In genomic region chr4:44011799-44012198, GRCm38 (mm10) we compare ENCODE assay signal across 7 mouse cellular contexts. TPM values are rescaled to one million over a fixed set of nuclear protein-coding genes. Genes with fewer than 3 reads are reported as not detected.
DNase-seq lines count a peak whose midpoint lies in the region; ATAC-seq lines count a peak whose summit lies in the region.

No protein-coding gene starts in this region.

- peak overlapping the region; percentile 67 for H3K4me2 ChIP-seq in neural tube, embryonic 11.5 days (ENCODE audit: low read depth)
- H3K4me2 ChIP-seq in embryonic facial prominence, embryonic 15.5 days (replicated peaks) = peak overlapping the region; percentile 84
- H3K4me2 ChIP-seq in limb, embryonic 13.5 days (replicated peaks) = peak overlapping the region; percentile 98
- peak overlapping the region; percentile 94 for H3K4me2 ChIP-seq in stomach, embryonic 16.5 days (ENCODE audit: low read depth, low read length)

- 82% methylated on average over 3 of the region's 3 CpGs for WGBS in neural tube, embryonic 11.5 days
- WGBS in embryonic facial prominence, embryonic 15.5 days = 83% methylated on average over 3 of the region's 3 CpGs
- 83% methylated on average over 3 of the region's 3 CpGs for WGBS in limb, embryonic 13.5 days
- 78% methylated on average over 3 of the region's 3 CpGs for WGBS in stomach, embryonic 16.5 days

- no peak for DNase-seq in neural tube, embryonic 11.5 days (ENCODE audit: low spot score)
- no peak for DNase-seq in neural tube, embryonic 10.5 days (ENCODE audit: extremely low spot score, low spot score)
- DNase-seq in frontal cortex, postnatal 25 days (ENCODE audit: low spot score in 2 of 2) = no peak
- no peak for DNase-seq in ovary, postnatal 14 days (ENCODE audit: low spot score)

- H3K4me1 ChIP-seq in neural tube, embryonic 11.5 days (ENCODE audit: control insufficient read depth, insufficient read depth, low read length) = peaks cover 12% of the 10 kb centered on the region
- H3K4me1 ChIP-seq in embryonic facial prominence, embryonic 15.5 days = peaks cover 21% of the 10 kb centered on the region
- peaks cover 20% of the 10 kb centered on the region for H3K4me1 ChIP-seq in limb, embryonic 13.5 days
- H3K4me1 ChIP-seq in stomach, embryonic 16.5 days (ENCODE audit: control insufficient read depth, insufficient read depth, low read length) = peaks cover 19% of the 10 kb centered on the region

- ATAC-seq in neural tube, embryonic 11.5 days (ENCODE audit: insufficient read depth, low FRiP score, low TSS enrichment) = no peak
- no peak for ATAC-seq in embryonic facial prominence, embryonic 15.5 days (ENCODE audit: insufficient number of reproducible peaks, low FRiP score, low TSS enrichment, low read depth)
- ATAC-seq in limb, embryonic 13.5 days (ENCODE audit: low FRiP score, low read depth) = no peak
- no peak for ATAC-seq in stomach, embryonic 16.5 days (ENCODE audit: insufficient read depth, low FRiP score)

- peak overlapping the region; percentile 51 for H3K9ac ChIP-seq in neural tube, embryonic 11.5 days (ENCODE audit: low read length)
- H3K9ac ChIP-seq in embryonic facial prominence, embryonic 15.5 days = 0 out of 2 replicates have a peak overlapping the region, but pooled peaks have one; percentile 95
- peak overlapping the region; percentile 99 for H3K9ac ChIP-seq in limb, embryonic 13.5 days
- H3K9ac ChIP-seq in stomach, embryonic 16.5 days (ENCODE audit: low read length) = peak overlapping the region; percentile 78

- H3K36me3 ChIP-seq in neural tube, embryonic 11.5 days (ENCODE audit: control insufficient read depth, insufficient read depth, low read length) = no peaks in the 10 kb centered on the region
- H3K36me3 ChIP-seq in embryonic facial prominence, embryonic 15.5 days = 0 out of 2 replicates have a peak, but pooled peaks cover 4% of the 10 kb centered on the region
- H3K36me3 ChIP-seq in limb, embryonic 13.5 days = peaks cover 5% of the 10 kb centered on the region; the same call in 1 of the 2 replicates
- no peaks in the 10 kb centered on the region for H3K36me3 ChIP-seq in stomach, embryonic 16.5 days (ENCODE audit: control insufficient read depth, insufficient read depth, low read length)

- no peaks in the 10 kb centered on the region for H3K27me3 ChIP-seq in neural tube, embryonic 11.5 days (ENCODE audit: control insufficient read depth, insufficient read depth, low read length)
- no peaks in the 10 kb centered on the region for H3K27me3 ChIP-seq in embryonic facial prominence, embryonic 15.5 days
- H3K27me3 ChIP-seq in limb, embryonic 13.5 days = no peaks in the 10 kb centered on the region
- no peaks in the 10 kb centered on the region for H3K27me3 ChIP-seq in stomach, embryonic 16.5 days (ENCODE audit: control insufficient read depth, insufficient read depth, low read length)

- no peak overlapping the region for H3K27ac ChIP-seq in neural tube, embryonic 11.5 days (ENCODE audit: low read depth, low read length)
- H3K27ac ChIP-seq in embryonic facial prominence, embryonic 15.5 days (replicated peaks) = peak overlapping the region; percentile 78
- peak overlapping the region; percentile 52; the same call in 1 of the 2 replicates for H3K27ac ChIP-seq in limb, embryonic 13.5 days
- peak overlapping the region; percentile 68 for H3K27ac ChIP-seq in stomach, embryonic 16.5 days (ENCODE audit: low read length)

- H3K4me3 ChIP-seq in neural tube, embryonic 11.5 days (ENCODE audit: low read depth, low read length) = peak overlapping the region; percentile 96
- H3K4me3 ChIP-seq in embryonic facial prominence, embryonic 15.5 days (replicated peaks) = peak overlapping the region; percentile 80
- peak overlapping the region; percentile 99 for H3K4me3 ChIP-seq in limb, embryonic 13.5 days
- peak overlapping the region; percentile 99 for H3K4me3 ChIP-seq in stomach, embryonic 16.5 days (replicated peaks; ENCODE audit: low read length)

- H3K9me3 ChIP-seq in neural tube, embryonic 11.5 days (ENCODE audit: control insufficient read depth, low read length) = no peaks in the 10 kb centered on the region
- H3K9me3 ChIP-seq in embryonic facial prominence, embryonic 15.5 days (replicated peaks) = no peaks in the 10 kb centered on the region
- no peaks in the 10 kb centered on the region for H3K9me3 ChIP-seq in limb, embryonic 13.5 days
- H3K9me3 ChIP-seq in stomach, embryonic 16.5 days (replicated peaks; ENCODE audit: control insufficient read depth, low read length) = no peaks in the 10 kb centered on the region

RNA-seq across cellular contexts. Expression of gene Clta, which starts 7.5 kb away (rescaled TPM):
- polyA plus RNA-seq in neural tube, embryonic 11.5 days (2014; fragmentation: Nextera tagmentation; extraction: Ambion mirVana) = 257 and 258 TPM in 2 replicates
- 247 and 259 TPM in 2 replicates for polyA plus RNA-seq in embryonic facial prominence, embryonic 15.5 days (2015; fragmentation: Nextera tagmentation; extraction: Ambion mirVana)
- polyA plus RNA-seq in limb, embryonic 13.5 days (2015; fragmentation: Nextera tagmentation; extraction: Ambion mirVana) = 246 and 261 TPM in 2 replicates
- 183 and 186 TPM in 2 replicates for polyA plus RNA-seq in stomach, embryonic 16.5 days (2015; fragmentation: Nextera tagmentation; extraction: Ambion mirVana)

RNA-seq across cellular contexts. Expression of gene Ccin, which starts 28.5 kb away (rescaled TPM):
- not detected in 2 replicates for polyA plus RNA-seq in neural tube, embryonic 11.5 days (2014; fragmentation: Nextera tagmentation; extraction: Ambion mirVana)
- not detected in 2 replicates for polyA plus RNA-seq in embryonic facial prominence, embryonic 15.5 days (2015; fragmentation: Nextera tagmentation; extraction: Ambion mirVana)
- polyA plus RNA-seq in limb, embryonic 13.5 days (2015; fragmentation: Nextera tagmentation; extraction: Ambion mirVana) = not detected in 2 replicates
- not detected in 2 replicates for polyA plus RNA-seq in stomach, embryonic 16.5 days (2015; fragmentation: Nextera tagmentation; extraction: Ambion mirVana)

RNA-seq across cellular contexts. Expression of gene Glipr2, which starts 54.6 kb away (rescaled TPM):
- 109 and 117 TPM in 2 replicates for polyA plus RNA-seq in neural tube, embryonic 11.5 days (2014; fragmentation: Nextera tagmentation; extraction: Ambion mirVana)
- polyA plus RNA-seq in embryonic facial prominence, embryonic 15.5 days (2015; fragmentation: Nextera tagmentation; extraction: Ambion mirVana) = 84.4 and 102 TPM in 2 replicates
- 124 and 125 TPM in 2 replicates for polyA plus RNA-seq in limb, embryonic 13.5 days (2015; fragmentation: Nextera tagmentation; extraction: Ambion mirVana)
- polyA plus RNA-seq in stomach, embryonic 16.5 days (2015; fragmentation: Nextera tagmentation; extraction: Ambion mirVana) = 105 and 120 TPM in 2 replicates
